ENCODE assay signal across 8 mouse cellular contexts in genomic region chr3:101562510-101563209, GRCm38 (mm10). TPM values are rescaled to one million over a fixed set of nuclear protein-coding genes. Genes with fewer than 3 reads are reported as not detected.
DNase-seq lines count a peak whose midpoint lies in the region; ATAC-seq and TF ChIP-seq lines count a peak whose summit lies in the region.

No protein-coding gene starts in this region.

- 0 out of 2 replicates have a peak overlapping the region, but pooled peaks have one; percentile 25 for H3K9ac ChIP-seq in heart, embryonic 12.5 days
- peak overlapping the region; percentile 35; the same call in 1 of the 2 replicates for H3K9ac ChIP-seq in hindbrain, embryonic 16.5 days (ENCODE audit: low read depth, low read length)

- no peak for DNase-seq in heart, postnatal 4 days
- DNase-seq in testis, postnatal 10 days (ENCODE audit: low spot score): no peak
- peak; percentile 25 for DNase-seq in yolk sac, embryonic 10.5 days (ENCODE audit: low spot score)
- no peak for DNase-seq in embryo, embryonic 10.5 days (ENCODE audit: low spot score)
- no peak for DNase-seq in left cerebral cortex, postnatal 10 days (ENCODE audit: extremely low spot score in 1 of 2, low spot score in 2 of 2)

- WGBS in heart, embryonic 12.5 days: 23% methylated on average over 10 of the region's 10 CpGs
- WGBS in hindbrain, embryonic 16.5 days: 35% methylated on average over 10 of the region's 10 CpGs

- H3K4me2 ChIP-seq in heart, embryonic 12.5 days: no peak overlapping the region
- no peak overlapping the region for H3K4me2 ChIP-seq in hindbrain, embryonic 16.5 days (ENCODE audit: low read length)

- no peaks in the 10 kb centered on the region for H3K36me3 ChIP-seq in heart, embryonic 12.5 days
- no peaks in the 10 kb centered on the region for H3K36me3 ChIP-seq in testis, adult 2 months (ENCODE audit: control insufficient read depth, insufficient read depth, low read length)
- H3K36me3 ChIP-seq in hindbrain, embryonic 16.5 days (ENCODE audit: control insufficient read depth, insufficient read depth, low read length): no peaks in the 10 kb centered on the region

- intact Hi-C loops in left cerebral cortex, postnatal 10 days (cut with DNase I): no loop called here

- no peaks in the 10 kb centered on the region for H3K27me3 ChIP-seq in heart, embryonic 12.5 days (replicated peaks)
- H3K27me3 ChIP-seq in testis, adult 2 months (ENCODE audit: control insufficient read depth, insufficient read depth, low read length): no peaks in the 10 kb centered on the region
- no peaks in the 10 kb centered on the region for H3K27me3 ChIP-seq in hindbrain, embryonic 16.5 days (replicated peaks; ENCODE audit: control insufficient read depth, insufficient read depth, low read length)

- peak; percentile 59 for ATAC-seq in heart, embryonic 12.5 days (ENCODE audit: insufficient number of reproducible peaks, low FRiP score)
- ATAC-seq in hindbrain, embryonic 16.5 days: no peak

- H3K27ac ChIP-seq in heart, embryonic 12.5 days (ENCODE audit: poor library complexity, severe bottlenecking): peak overlapping the region; percentile 81
- peak overlapping the region; percentile 81 for H3K27ac ChIP-seq in testis, adult 2 months (ENCODE audit: control insufficient read depth, insufficient read depth, low read depth, low read length)
- H3K27ac ChIP-seq in hindbrain, embryonic 16.5 days (ENCODE audit: low read depth, low read length): 0 out of 2 replicates have a peak overlapping the region, but pooled peaks have one; percentile 34

- no peak overlapping the region for H3K4me3 ChIP-seq in heart, embryonic 12.5 days
- H3K4me3 ChIP-seq in testis, adult 2 months (ENCODE audit: control insufficient read depth, low read depth, low read length): no peak overlapping the region
- H3K4me3 ChIP-seq in hindbrain, embryonic 16.5 days (ENCODE audit: low read length): no peak overlapping the region

- no peak for TF ChIP-seq POLR2A in testis, adult 2 months (IDR thresholded peaks at IDR 0.05; ENCODE audit: control insufficient read depth, low read depth, low read length)

- H3K4me1 ChIP-seq in heart, embryonic 12.5 days (replicated peaks): peaks cover 27% of the 10 kb centered on the region
- peaks cover 3% of the 10 kb centered on the region; the same call in 1 of the 2 replicates for H3K4me1 ChIP-seq in testis, adult 2 months (ENCODE audit: control insufficient read depth, insufficient read depth, low read length)
- H3K4me1 ChIP-seq in hindbrain, embryonic 16.5 days (ENCODE audit: control insufficient read depth, insufficient read depth, low read depth, low read length): peaks cover 4% of the 10 kb centered on the region

- no peaks in the 10 kb centered on the region for H3K9me3 ChIP-seq in heart, embryonic 12.5 days (replicated peaks)
- H3K9me3 ChIP-seq in hindbrain, embryonic 16.5 days (ENCODE audit: control insufficient read depth, low read length): no peaks in the 10 kb centered on the region

- TF ChIP-seq CTCF in testis, adult 2 months (IDR thresholded peaks at IDR 0.05; ENCODE audit: control insufficient read depth, insufficient read depth, insufficient replicate concordance, low read depth, low read length): no peak

RNA-seq across cellular contexts. Expression of gene Atp1a1, which starts 41.8 kb away (rescaled TPM):
- polyA plus RNA-seq in heart, embryonic 12.5 days (2016; fragmentation: Nextera tagmentation; extraction: Ambion mirVana): 277 and 294 TPM in 2 replicates
- 1,000 to 10,000 TPM; 1,042 to 1,100 TPM for total RNA-seq in heart, postnatal 4 days (2021)
- 54.7 and 57.0 TPM in 2 replicates for polyA plus RNA-seq in testis, adult 2 months (2012; rRNA removed)
- 67.5 and 74.9 TPM in 2 replicates for polyA plus RNA-seq in hindbrain, embryonic 16.5 days (2015; fragmentation: Nextera tagmentation; extraction: Ambion mirVana)
- 100 to 1,000 TPM; 622 to 655 TPM for total RNA-seq in left cerebral cortex, postnatal 10 days (2021)
